Mouse (Mus musculus): ENCODE results near the gene Ptpru.

DNA sequence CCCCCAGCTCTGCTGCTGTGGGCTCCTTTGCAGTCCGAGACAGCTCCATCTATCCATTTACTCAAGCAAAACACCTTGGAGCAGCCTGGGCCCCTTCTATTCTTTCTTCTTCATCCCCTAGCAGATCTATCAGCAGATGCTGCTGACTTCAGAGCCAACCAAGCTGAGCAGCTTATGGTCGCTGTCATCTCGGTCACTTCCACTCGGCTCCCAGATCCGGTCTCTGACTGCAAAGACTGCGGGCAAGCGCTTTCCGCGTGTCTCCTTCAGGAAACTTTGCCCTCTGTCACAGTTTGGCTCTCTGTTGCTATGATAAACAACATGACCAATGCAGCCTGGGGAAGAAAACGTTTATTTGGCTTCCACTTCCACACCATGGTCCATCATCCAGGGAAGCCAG, 23.2 kb downstream of the Ptpru start:
- TF ChIP-seq CTCF (IDR thresholded peaks at IDR 0.05; ENCODE audit: low read depth) (no peak), EP300 (optimal IDR thresholded peaks at IDR 0.05) (no peak)

Data from stomach, postnatal 0 days (tissue).